Mouse (Mus musculus): ENCODE results near the gene Jagn1. TPM values are rescaled to one million over a fixed set of nuclear protein-coding genes. Genes with fewer than 3 reads are reported as not detected.

The Jagn1 gene
- polyA plus RNA-seq, 1 experiment, result 28.4 TPM

GRCm38 (mm10) chr6:113469021-113469420 lies 26.7 kb downstream of the Jagn1 start:
- no peak; the same call in 1 of the 2 replicates for TF ChIP-seq CTCF (IDR thresholded peaks at IDR 0.05; ENCODE audit: low read depth, low read length)
- no peak for TF ChIP-seq POLR2A (IDR thresholded peaks at IDR 0.05; ENCODE audit: borderline replicate concordance, low read depth, low read length)
- Histone ChIP-seq H3K27ac (ENCODE audit: insufficient read depth, low read depth, low read length) (no peak overlapping the region), H3K4me3 (ENCODE audit: insufficient read depth, low read length) (peak overlapping the region; percentile 18), H3K4me1 (ENCODE audit: control insufficient read depth, insufficient read depth, low read length) (peaks cover 5% of the 10 kb centered on the region)

GRCm38 (mm10) chr6:113469432-113469831 lies 27.1 kb downstream of the Jagn1 start:
- TF ChIP-seq CTCF (IDR thresholded peaks at IDR 0.05; ENCODE audit: low read depth, low read length), result 0 out of 2 replicates have a peak, but pooled peaks have one; percentile 30
- no peak for TF ChIP-seq POLR2A (IDR thresholded peaks at IDR 0.05; ENCODE audit: borderline replicate concordance, low read depth, low read length)

GRCm38 (mm10) chr6:113471297-113471936 lies 29.0 kb downstream of the Jagn1 start, which contains the start of gene Il17rc:
TSS of gene Il17rc (plus strand) at chr6:113471427.
- Histone ChIP-seq H3K27ac (ENCODE audit: insufficient read depth, low read depth, low read length) (no peak within 1 kb of the TSS), H3K4me3 (ENCODE audit: insufficient read depth, low read length) (no peak within 1 kb of the TSS), H3K4me1 (ENCODE audit: control insufficient read depth, insufficient read depth, low read length) (peaks cover 7% of the 10 kb centered on the region)
- TF ChIP-seq POLR2A (IDR thresholded peaks at IDR 0.05; ENCODE audit: borderline replicate concordance, low read depth, low read length), result no peak
- TF ChIP-seq CTCF (IDR thresholded peaks at IDR 0.05; ENCODE audit: low read depth, low read length), result no peak

More at GRCm38 (mm10) chr6:113469432-113469831, 27.1 kb downstream of the Jagn1 start:
- no peak overlapping the region for H3K27ac ChIP-seq (ENCODE audit: insufficient read depth, low read depth, low read length)
- H3K4me3 ChIP-seq (ENCODE audit: insufficient read depth, low read length), result peak overlapping the region; percentile 18
- peaks cover 5% of the 10 kb centered on the region for H3K4me1 ChIP-seq (ENCODE audit: control insufficient read depth, insufficient read depth, low read length)

- Histone ChIP-seq H3K4me1 (ENCODE audit: control insufficient read depth, insufficient read depth, low read length) (peaks cover 14% of the 10 kb centered on the region), H3K27ac (ENCODE audit: insufficient read depth, low read depth, low read length) (no peak overlapping the region), H3K4me3 (ENCODE audit: insufficient read depth, low read length) (no peak overlapping the region)
- no peak for TF ChIP-seq CTCF (IDR thresholded peaks at IDR 0.05; ENCODE audit: low read depth, low read length)
- TF ChIP-seq POLR2A (IDR thresholded peaks at IDR 0.05; ENCODE audit: borderline replicate concordance, low read depth, low read length), result no peak
These were observed 29.7 kb downstream of the Jagn1 start for GRCm38 (mm10) chr6:113472061-113472460.

- Histone ChIP-seq H3K4me1 (ENCODE audit: control insufficient read depth, insufficient read depth, low read length) (peaks cover 16% of the 10 kb centered on the region), H3K27ac (ENCODE audit: insufficient read depth, low read depth, low read length) (no peak overlapping the region), H3K4me3 (ENCODE audit: insufficient read depth, low read length) (no peak overlapping the region)
- TF ChIP-seq POLR2A (IDR thresholded peaks at IDR 0.05; ENCODE audit: borderline replicate concordance, low read depth, low read length) (no peak), CTCF (IDR thresholded peaks at IDR 0.05; ENCODE audit: low read depth, low read length) (no peak)
These were observed 30.9 kb downstream of the Jagn1 start for GRCm38 (mm10) chr6:113473246-113473645.

- no peak overlapping the region for H3K4me3 ChIP-seq (ENCODE audit: insufficient read depth, low read length)
- no peak overlapping the region for H3K27ac ChIP-seq (ENCODE audit: insufficient read depth, low read depth, low read length)
- H3K4me1 ChIP-seq (ENCODE audit: control insufficient read depth, insufficient read depth, low read length), result peaks cover 14% of the 10 kb centered on the region
- no peak for TF ChIP-seq POLR2A (IDR thresholded peaks at IDR 0.05; ENCODE audit: borderline replicate concordance, low read depth, low read length)
- no peak for TF ChIP-seq CTCF (IDR thresholded peaks at IDR 0.05; ENCODE audit: low read depth, low read length)
These were observed 31.3 kb downstream of the Jagn1 start for GRCm38 (mm10) chr6:113473715-113474114.

- Histone ChIP-seq H3K4me3 (ENCODE audit: insufficient read depth, low read length) (no peak overlapping the region), H3K4me1 (ENCODE audit: control insufficient read depth, insufficient read depth, low read length) (peaks cover 26% of the 10 kb centered on the region), H3K27ac (ENCODE audit: insufficient read depth, low read depth, low read length) (no peak overlapping the region)
- TF ChIP-seq CTCF (IDR thresholded peaks at IDR 0.05; ENCODE audit: low read depth, low read length) (no peak), POLR2A (IDR thresholded peaks at IDR 0.05; ENCODE audit: borderline replicate concordance, low read depth, low read length) (no peak)
These were observed 35.0 kb downstream of the Jagn1 start for GRCm38 (mm10) chr6:113477353-113477752.

- Histone ChIP-seq H3K27ac (ENCODE audit: insufficient read depth, low read depth, low read length) (no peak overlapping the region), H3K4me1 (ENCODE audit: control insufficient read depth, insufficient read depth, low read length) (peaks cover 27% of the 10 kb centered on the region), H3K4me3 (ENCODE audit: insufficient read depth, low read length) (no peak overlapping the region)
- TF ChIP-seq POLR2A (IDR thresholded peaks at IDR 0.05; ENCODE audit: borderline replicate concordance, low read depth, low read length) (no peak), CTCF (IDR thresholded peaks at IDR 0.05; ENCODE audit: low read depth, low read length) (no peak)
These were observed 36.5 kb downstream of the Jagn1 start for GRCm38 (mm10) chr6:113478906-113479305.

GRCm38 (mm10) chr6:113480555-113481373 lies 38.4 kb downstream of the Jagn1 start:
- Histone ChIP-seq H3K4me3 (ENCODE audit: insufficient read depth, low read length) (no peak overlapping the region), H3K27ac (ENCODE audit: insufficient read depth, low read depth, low read length) (no peak overlapping the region), H3K4me1 (ENCODE audit: control insufficient read depth, insufficient read depth, low read length) (peaks cover 36% of the 10 kb centered on the region)
- no peak for TF ChIP-seq CTCF (IDR thresholded peaks at IDR 0.05; ENCODE audit: low read depth, low read length)
- TF ChIP-seq POLR2A (IDR thresholded peaks at IDR 0.05; ENCODE audit: borderline replicate concordance, low read depth, low read length), result no peak

All from bone marrow macrophage, adult 2 months (primary cell).